Mouse (Mus musculus): ENCODE measurements at regions not wholly inside any gene's neighbourhood (a gene's known extent, or its start where the extent isn't known, plus 50 kb on each side); places are given as distances from the start of the nearest gene placed in this dataset.

- no peak overlapping the region for H3K27ac ChIP-seq (ENCODE audit: low read depth)
- no peaks in the 10 kb centered on the region for H3K4me1 ChIP-seq (replicated peaks; ENCODE audit: control insufficient read depth, insufficient read depth, low read length)
- no peak overlapping the region for H3K4me2 ChIP-seq (ENCODE audit: low read length)
- H3K9ac ChIP-seq (ENCODE audit: low read length) = no peak overlapping the region
- no peaks in the 10 kb centered on the region; the same call in 1 of the 2 replicates for H3K27me3 ChIP-seq (replicated peaks; ENCODE audit: control insufficient read depth, insufficient read depth, low read length)
- no peak overlapping the region for H3K4me3 ChIP-seq (ENCODE audit: low read depth, low read length)
- DNase-seq (ENCODE audit: low spot score) = no peak
- ATAC-seq (replicated peaks; ENCODE audit: low FRiP score, low TSS enrichment, low read depth) = no peak
- WGBS = 83% methylated on average over 4 of the region's 4 CpGs
- no peaks in the 10 kb centered on the region for H3K36me3 ChIP-seq (ENCODE audit: control insufficient read depth, insufficient read depth, low read length)
- H3K9me3 ChIP-seq (ENCODE audit: control insufficient read depth, low read length) = peaks cover 3% of the 10 kb centered on the region; the same call in 1 of the 2 replicates
Measured at GRCm38 (mm10) chr1:92264941-92265340, 69.4 kb upstream of the Hdac4 start.

- WGBS = 23% methylated on average over 23 of the region's 23 CpGs
- H3K36me3 ChIP-seq (ENCODE audit: control insufficient read depth, insufficient read depth, low read length) = no peaks in the 10 kb centered on the region
- no peak overlapping the region for H3K9ac ChIP-seq (ENCODE audit: low read length)
- H3K4me1 ChIP-seq (replicated peaks; ENCODE audit: control insufficient read depth, insufficient read depth, low read length) = no peaks in the 10 kb centered on the region
- DNase-seq (ENCODE audit: low spot score) (no peak), ATAC-seq (replicated peaks; ENCODE audit: low FRiP score, low TSS enrichment, low read depth) (no peak)
- H3K27ac ChIP-seq (ENCODE audit: low read depth) = no peak overlapping the region
- H3K4me3 ChIP-seq (ENCODE audit: low read depth, low read length) = no peak overlapping the region
- no peak overlapping the region for H3K4me2 ChIP-seq (ENCODE audit: low read length)
- H3K27me3 ChIP-seq (replicated peaks; ENCODE audit: control insufficient read depth, insufficient read depth, low read length) = no peaks in the 10 kb centered on the region
- no peaks in the 10 kb centered on the region for H3K9me3 ChIP-seq (ENCODE audit: control insufficient read depth, low read length)
Measured at GRCm38 (mm10) chr1:92259715-92260392, 64.4 kb upstream of the Hdac4 start.

DNA sequence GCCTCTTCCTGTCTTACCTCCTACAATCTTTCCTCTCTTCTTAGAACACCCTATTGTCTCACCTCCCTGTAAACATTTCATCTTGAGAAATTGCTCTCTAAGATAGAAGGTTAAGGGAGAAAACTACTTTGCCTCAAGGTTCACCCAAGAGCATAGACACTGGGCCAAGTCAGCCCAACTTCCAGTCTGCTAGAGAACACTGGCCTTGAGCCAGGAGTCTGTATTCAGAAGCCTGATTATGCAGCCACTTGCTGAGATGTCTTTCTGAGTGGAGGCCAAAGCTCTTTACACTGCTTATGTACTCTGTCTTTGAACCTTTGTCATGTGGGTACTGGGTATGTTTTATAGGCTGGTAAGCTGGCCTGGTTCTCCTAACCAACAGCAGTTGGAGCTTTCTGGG, 62.5 kb upstream of the Hdac4 start:
- H3K4me2 ChIP-seq (ENCODE audit: low read length) = no peak overlapping the region
- no peak overlapping the region for H3K9ac ChIP-seq (ENCODE audit: low read length)
- no peaks in the 10 kb centered on the region for H3K27me3 ChIP-seq (replicated peaks; ENCODE audit: control insufficient read depth, insufficient read depth, low read length)
- DNase-seq (ENCODE audit: low spot score) (no peak), ATAC-seq (replicated peaks; ENCODE audit: low FRiP score, low TSS enrichment, low read depth) (no peak)
- no peaks in the 10 kb centered on the region for H3K36me3 ChIP-seq (ENCODE audit: control insufficient read depth, insufficient read depth, low read length)
- no peak overlapping the region for H3K27ac ChIP-seq (ENCODE audit: low read depth)
- H3K4me3 ChIP-seq (ENCODE audit: low read depth, low read length) = no peak overlapping the region
- no peaks in the 10 kb centered on the region for H3K9me3 ChIP-seq (ENCODE audit: control insufficient read depth, low read length)
- no peaks in the 10 kb centered on the region for H3K4me1 ChIP-seq (replicated peaks; ENCODE audit: control insufficient read depth, insufficient read depth, low read length)

DNA sequence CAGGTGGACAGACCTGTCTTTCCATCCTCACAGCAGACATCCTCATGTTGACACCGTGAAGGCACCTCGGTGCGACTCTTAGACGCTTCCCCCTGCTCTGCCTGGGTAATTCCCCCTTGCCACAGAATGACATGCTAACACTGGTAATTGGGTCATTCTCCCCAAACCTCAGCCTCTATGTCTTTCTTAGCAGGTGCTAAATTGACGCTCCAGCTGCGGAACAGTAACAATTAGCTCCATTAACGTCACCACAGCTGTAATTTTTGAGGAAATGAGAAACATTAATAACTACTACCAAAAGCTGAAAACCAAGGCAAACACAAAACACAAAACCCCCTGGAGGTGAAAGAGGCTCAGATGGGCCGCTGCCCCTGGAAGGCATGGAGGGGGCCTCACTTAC, 57.6 kb upstream of the Hdac4 start:
- DNase-seq (ENCODE audit: low spot score) (no peak), ATAC-seq (replicated peaks; ENCODE audit: low FRiP score, low TSS enrichment, low read depth) (no peak)
- H3K9me3 ChIP-seq (ENCODE audit: control insufficient read depth, low read length) = no peaks in the 10 kb centered on the region
- H3K27me3 ChIP-seq (replicated peaks; ENCODE audit: control insufficient read depth, insufficient read depth, low read length) = no peaks in the 10 kb centered on the region
- H3K4me1 ChIP-seq (replicated peaks; ENCODE audit: control insufficient read depth, insufficient read depth, low read length) = no peaks in the 10 kb centered on the region
- no peaks in the 10 kb centered on the region for H3K36me3 ChIP-seq (ENCODE audit: control insufficient read depth, insufficient read depth, low read length)
- WGBS = 82% methylated on average over 8 of the region's 8 CpGs
- H3K27ac ChIP-seq (ENCODE audit: low read depth) = no peak overlapping the region
- H3K4me3 ChIP-seq (ENCODE audit: low read depth, low read length) = no peak overlapping the region
- H3K4me2 ChIP-seq (ENCODE audit: low read length) = no peak overlapping the region
- H3K9ac ChIP-seq (ENCODE audit: low read length) = no peak overlapping the region

GRCm38 (mm10) chr1:92250594-92251463, 55.3 kb upstream of the Hdac4 start:
- Histone ChIP-seq H3K9me3 (ENCODE audit: control insufficient read depth, low read length) (no peaks in the 10 kb centered on the region), H3K4me1 (replicated peaks; ENCODE audit: control insufficient read depth, insufficient read depth, low read length) (no peaks in the 10 kb centered on the region), H3K27ac (ENCODE audit: low read depth) (no peak overlapping the region), H3K4me2 (ENCODE audit: low read length) (no peak overlapping the region), H3K36me3 (ENCODE audit: control insufficient read depth, insufficient read depth, low read length) (no peaks in the 10 kb centered on the region), H3K4me3 (ENCODE audit: low read depth, low read length) (no peak overlapping the region), H3K9ac (ENCODE audit: low read length) (no peak overlapping the region), H3K27me3 (replicated peaks; ENCODE audit: control insufficient read depth, insufficient read depth, low read length) (no peaks in the 10 kb centered on the region)
- 72% methylated on average over 10 of the region's 10 CpGs for WGBS
- DNase-seq (ENCODE audit: low spot score) (no peak), ATAC-seq (replicated peaks; ENCODE audit: low FRiP score, low TSS enrichment, low read depth) (no peak)
